Mouse (Mus musculus): ENCODE measurements around the gene Akr1b7.

DNA sequence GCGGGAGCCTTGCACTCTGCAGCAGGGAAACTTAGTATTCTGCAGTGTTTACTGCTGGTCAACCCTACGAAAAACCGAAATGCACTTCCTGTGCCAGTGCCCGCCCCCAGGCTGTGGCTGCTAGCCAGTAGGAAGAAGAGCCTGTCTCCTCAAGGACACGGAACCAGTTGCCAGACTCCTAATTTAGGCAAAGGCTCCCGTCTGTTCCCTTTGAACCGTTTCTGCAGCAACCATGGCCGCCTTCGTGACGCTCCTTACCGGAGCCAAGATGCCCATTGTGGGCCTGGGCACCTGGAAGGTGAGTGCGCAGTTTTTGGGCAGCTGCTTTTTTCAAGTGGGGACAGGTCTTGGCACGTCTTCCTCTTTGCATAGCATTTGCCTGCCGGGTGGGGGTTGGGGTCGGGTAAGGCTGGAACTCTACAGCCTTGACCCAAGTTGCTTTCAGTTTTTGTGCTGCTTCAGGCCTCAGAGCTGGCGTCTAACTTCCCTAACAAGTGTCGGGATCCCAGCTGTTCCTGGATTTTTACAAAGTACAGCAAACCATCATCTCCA is 27.9 kb upstream of the Akr1b7 start, which contains the start of gene Akr1b10:
- TF ChIP-seq CTCF (conservative IDR thresholded peaks at IDR 0.05; ENCODE audit: insufficient read depth, insufficient read length, low read depth, low read length) (no peak), POLR2A (IDR thresholded peaks at IDR 0.05; ENCODE audit: low read depth, low read length) (no peak)

Data from kidney, adult 2 months (tissue).